Mouse (Mus musculus): Measurements from ENCODE around the gene Atp6v1g1. TPM values are rescaled to one million over a fixed set of nuclear protein-coding genes. Genes with fewer than 3 reads are reported as not detected.

Atp6v1g1 gene
- polyA plus RNA-seq, 1 experiment from 2014 or later: 414 TPM

DNA sequence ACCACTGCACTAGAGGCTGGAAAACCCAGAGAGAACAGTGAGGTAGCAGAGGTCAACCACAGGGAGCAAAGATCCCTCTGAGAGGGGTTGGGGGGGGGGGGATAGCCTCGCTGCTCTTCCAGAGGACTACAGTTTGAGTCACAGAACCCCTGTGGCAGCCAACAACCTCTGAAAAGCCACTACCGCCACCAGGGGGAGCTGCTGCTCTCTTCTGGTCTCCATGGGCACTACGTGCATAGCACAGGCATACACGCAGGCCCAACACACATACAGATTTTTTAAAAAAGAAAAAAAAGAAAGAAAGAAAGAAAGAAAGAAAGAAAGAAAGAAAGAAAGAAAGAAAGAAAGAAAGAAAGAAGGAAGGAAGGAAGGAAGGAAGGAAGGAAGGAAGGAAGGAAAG lies 36.3 kb upstream of the Atp6v1g1 start:
- H3K27ac ChIP-seq (ENCODE audit: low read length): no peak overlapping the region
- no peak for ATAC-seq
- no peak overlapping the region for H3K4me2 ChIP-seq (ENCODE audit: low read length)
- 16% methylated on average over 4 of the region's 4 CpGs for WGBS
- H3K27me3 ChIP-seq (ENCODE audit: control insufficient read depth, insufficient read depth, low read depth, low read length): no peaks in the 10 kb centered on the region
- no peaks in the 10 kb centered on the region for H3K9me3 ChIP-seq (replicated peaks; ENCODE audit: control insufficient read depth, low read length, poor library complexity, severe bottlenecking)
- H3K4me1 ChIP-seq (ENCODE audit: control insufficient read depth, insufficient read depth, low read length): no peaks in the 10 kb centered on the region
- H3K4me3 ChIP-seq (ENCODE audit: low read depth, low read length): no peak overlapping the region
- H3K36me3 ChIP-seq (ENCODE audit: control insufficient read depth, insufficient read depth, low read length): no peaks in the 10 kb centered on the region
- no peak overlapping the region for H3K9ac ChIP-seq (ENCODE audit: low read depth, low read length)

GRCm38 (mm10) chr4:63512921-63513320 lies 31.7 kb upstream of the Atp6v1g1 start:
- Histone ChIP-seq H3K4me3 (ENCODE audit: low read depth, low read length) (no peak overlapping the region), H3K9me3 (replicated peaks; ENCODE audit: control insufficient read depth, low read length, poor library complexity, severe bottlenecking) (no peaks in the 10 kb centered on the region), H3K27ac (ENCODE audit: low read length) (no peak overlapping the region), H3K36me3 (ENCODE audit: control insufficient read depth, insufficient read depth, low read length) (no peaks in the 10 kb centered on the region), H3K4me1 (ENCODE audit: control insufficient read depth, insufficient read depth, low read length) (no peaks in the 10 kb centered on the region), H3K9ac (ENCODE audit: low read depth, low read length) (no peak overlapping the region), H3K27me3 (ENCODE audit: control insufficient read depth, insufficient read depth, low read depth, low read length) (no peaks in the 10 kb centered on the region), H3K4me2 (ENCODE audit: low read length) (no peak overlapping the region)
- no peak for ATAC-seq
- 85% methylated on average over 2 of the region's 2 CpGs for WGBS

DNA sequence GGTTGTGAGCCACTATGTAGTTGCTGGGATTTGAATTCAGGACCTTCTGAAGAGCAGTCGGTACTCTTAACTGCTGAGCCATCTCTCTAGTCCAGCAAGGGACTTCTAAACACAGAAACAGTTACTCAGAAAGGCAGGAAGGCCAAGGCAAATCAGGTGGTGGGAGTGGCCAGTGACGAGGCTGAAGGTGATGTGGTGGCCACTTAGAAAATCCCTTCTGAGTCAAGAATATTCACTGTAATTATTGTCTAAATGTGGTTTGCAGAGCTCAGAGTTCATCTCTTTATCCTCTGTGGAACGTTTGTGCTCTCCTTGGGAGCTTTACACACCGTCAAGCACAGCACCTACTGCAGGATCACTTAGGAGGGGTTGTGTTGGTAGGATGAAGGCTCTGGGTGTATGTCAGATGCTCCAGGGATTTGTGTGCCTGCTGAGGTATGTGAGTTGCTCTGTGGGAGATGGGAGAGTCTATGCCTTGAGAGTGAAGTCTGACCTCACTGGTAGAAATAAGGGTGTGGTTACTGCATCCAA lies 30.1 kb upstream of the Atp6v1g1 start:
- WGBS: 64% methylated on average over 4 of the region's 4 CpGs
- H3K4me2 ChIP-seq (ENCODE audit: low read length): no peak overlapping the region
- H3K27me3 ChIP-seq (ENCODE audit: control insufficient read depth, insufficient read depth, low read depth, low read length): no peaks in the 10 kb centered on the region
- no peaks in the 10 kb centered on the region for H3K9me3 ChIP-seq (replicated peaks; ENCODE audit: control insufficient read depth, low read length, poor library complexity, severe bottlenecking)
- H3K27ac ChIP-seq (ENCODE audit: low read length): no peak overlapping the region
- H3K4me1 ChIP-seq (ENCODE audit: control insufficient read depth, insufficient read depth, low read length): no peaks in the 10 kb centered on the region
- no peaks in the 10 kb centered on the region for H3K36me3 ChIP-seq (ENCODE audit: control insufficient read depth, insufficient read depth, low read length)
- H3K4me3 ChIP-seq (ENCODE audit: low read depth, low read length): no peak overlapping the region
- H3K9ac ChIP-seq (ENCODE audit: low read depth, low read length): no peak overlapping the region
- no peak for ATAC-seq

GRCm38 (mm10) chr4:63515021-63515420 lies 29.6 kb upstream of the Atp6v1g1 start:
- H3K27me3 ChIP-seq (ENCODE audit: control insufficient read depth, insufficient read depth, low read depth, low read length): no peaks in the 10 kb centered on the region

DNA sequence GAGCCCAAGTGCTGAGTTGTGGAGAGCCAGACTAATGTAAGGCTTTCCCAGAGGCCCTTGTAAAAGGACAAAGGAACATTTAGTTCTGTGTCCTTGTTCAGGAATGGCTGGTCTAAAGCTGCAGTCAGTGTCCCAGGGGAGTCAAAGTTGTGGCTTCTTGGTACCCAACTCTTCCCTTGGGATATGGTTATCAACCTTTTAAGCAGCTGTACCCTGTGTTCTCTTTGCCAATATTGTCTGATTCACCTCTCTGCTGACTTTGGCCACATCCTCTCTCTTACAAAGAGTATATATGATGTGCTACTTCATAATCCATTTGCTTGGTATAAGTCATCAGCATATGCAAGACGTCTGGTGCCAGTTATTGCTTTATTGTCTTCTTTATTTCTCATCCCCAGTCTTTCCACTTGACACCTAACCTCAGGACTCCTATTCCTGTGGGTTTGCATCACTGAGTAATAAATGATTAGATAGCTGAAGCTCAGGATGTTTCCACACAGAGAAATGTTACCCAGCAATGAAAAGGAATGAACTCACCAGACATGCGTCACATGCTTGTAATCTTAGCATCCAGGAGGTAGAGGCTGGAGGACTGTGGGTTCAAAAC lies 22.7 kb upstream of the Atp6v1g1 start:
- 82% methylated on average over 2 of the region's 2 CpGs for WGBS
- Histone ChIP-seq H3K27me3 (ENCODE audit: control insufficient read depth, insufficient read depth, low read depth, low read length) (no peaks in the 10 kb centered on the region), H3K9ac (ENCODE audit: low read depth, low read length) (no peak overlapping the region), H3K4me1 (ENCODE audit: control insufficient read depth, insufficient read depth, low read length) (0 out of 2 replicates have a peak, but pooled peaks cover 2% of the 10 kb centered on the region), H3K4me3 (ENCODE audit: low read depth, low read length) (no peak overlapping the region), H3K27ac (ENCODE audit: low read length) (no peak overlapping the region), H3K36me3 (ENCODE audit: control insufficient read depth, insufficient read depth, low read length) (no peaks in the 10 kb centered on the region), H3K9me3 (replicated peaks; ENCODE audit: control insufficient read depth, low read length, poor library complexity, severe bottlenecking) (no peaks in the 10 kb centered on the region), H3K4me2 (ENCODE audit: low read length) (no peak overlapping the region)
- ATAC-seq: no peak

More at GRCm38 (mm10) chr4:63515021-63515420, 29.6 kb upstream of the Atp6v1g1 start:
- Histone ChIP-seq H3K4me1 (ENCODE audit: control insufficient read depth, insufficient read depth, low read length) (no peaks in the 10 kb centered on the region), H3K36me3 (ENCODE audit: control insufficient read depth, insufficient read depth, low read length) (no peaks in the 10 kb centered on the region), H3K4me2 (ENCODE audit: low read length) (no peak overlapping the region), H3K9ac (ENCODE audit: low read depth, low read length) (no peak overlapping the region), H3K27ac (ENCODE audit: low read length) (no peak overlapping the region), H3K9me3 (replicated peaks; ENCODE audit: control insufficient read depth, low read length, poor library complexity, severe bottlenecking) (no peaks in the 10 kb centered on the region), H3K4me3 (ENCODE audit: low read depth, low read length) (no peak overlapping the region)
- no peak for ATAC-seq
- WGBS: 85% methylated on average over 5 of the region's 5 CpGs

DNA sequence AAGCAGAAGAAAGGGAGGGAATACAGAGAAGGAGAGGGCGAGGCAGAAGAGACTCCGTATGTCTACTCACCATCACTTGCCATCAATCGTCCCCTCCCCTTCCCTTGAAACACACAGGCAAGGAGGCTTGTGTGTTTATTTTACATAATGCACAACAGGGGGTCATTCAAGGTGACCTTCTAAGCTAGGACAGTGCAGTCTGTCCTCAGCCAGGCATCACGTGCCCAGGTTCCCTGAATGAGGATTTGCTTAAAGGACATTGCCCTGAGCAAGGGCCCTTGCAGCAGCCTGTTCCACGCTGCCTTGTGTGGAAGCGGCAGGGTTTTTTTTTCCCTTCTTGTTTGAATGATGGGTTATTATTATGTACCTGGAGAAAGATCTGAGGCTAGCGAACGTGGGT lies 19.1 kb upstream of the Atp6v1g1 start:
- no peaks in the 10 kb centered on the region for H3K27me3 ChIP-seq (ENCODE audit: control insufficient read depth, insufficient read depth, low read depth, low read length)
- peak; percentile 66 for ATAC-seq
- H3K36me3 ChIP-seq (ENCODE audit: control insufficient read depth, insufficient read depth, low read length): no peaks in the 10 kb centered on the region
- H3K4me3 ChIP-seq (ENCODE audit: low read depth, low read length): no peak overlapping the region
- H3K9ac ChIP-seq (ENCODE audit: low read depth, low read length): no peak overlapping the region
- 0 out of 2 replicates have a peak, but pooled peaks cover 2% of the 10 kb centered on the region for H3K4me1 ChIP-seq (ENCODE audit: control insufficient read depth, insufficient read depth, low read length)
- 68% methylated on average over 8 of the region's 8 CpGs for WGBS
- no peaks in the 10 kb centered on the region for H3K9me3 ChIP-seq (replicated peaks; ENCODE audit: control insufficient read depth, low read length, poor library complexity, severe bottlenecking)
- no peak overlapping the region for H3K4me2 ChIP-seq (ENCODE audit: low read length)
- H3K27ac ChIP-seq (ENCODE audit: low read length): 0 out of 2 replicates have a peak overlapping the region, but pooled peaks have one; percentile 15

GRCm38 (mm10) chr4:63528946-63529345 lies 15.6 kb upstream of the Atp6v1g1 start:
- Histone ChIP-seq H3K9me3 (replicated peaks; ENCODE audit: control insufficient read depth, low read length, poor library complexity, severe bottlenecking) (no peaks in the 10 kb centered on the region), H3K4me2 (ENCODE audit: low read length) (no peak overlapping the region), H3K4me1 (ENCODE audit: control insufficient read depth, insufficient read depth, low read length) (0 out of 2 replicates have a peak, but pooled peaks cover 2% of the 10 kb centered on the region), H3K4me3 (ENCODE audit: low read depth, low read length) (no peak overlapping the region), H3K27ac (ENCODE audit: low read length) (no peak overlapping the region), H3K36me3 (ENCODE audit: control insufficient read depth, insufficient read depth, low read length) (no peaks in the 10 kb centered on the region), H3K9ac (ENCODE audit: low read depth, low read length) (no peak overlapping the region), H3K27me3 (ENCODE audit: control insufficient read depth, insufficient read depth, low read depth, low read length) (no peaks in the 10 kb centered on the region)
- WGBS: 74% methylated on average over 6 of the region's 6 CpGs
- ATAC-seq: no peak; the same call in 1 of the 2 replicates

GRCm38 (mm10) chr4:63530409-63530808 lies 14.2 kb upstream of the Atp6v1g1 start:
- Histone ChIP-seq H3K4me1 (ENCODE audit: control insufficient read depth, insufficient read depth, low read length) (0 out of 2 replicates have a peak, but pooled peaks cover 2% of the 10 kb centered on the region), H3K9me3 (replicated peaks; ENCODE audit: control insufficient read depth, low read length, poor library complexity, severe bottlenecking) (no peaks in the 10 kb centered on the region), H3K36me3 (ENCODE audit: control insufficient read depth, insufficient read depth, low read length) (no peaks in the 10 kb centered on the region), H3K4me3 (ENCODE audit: low read depth, low read length) (no peak overlapping the region), H3K27me3 (ENCODE audit: control insufficient read depth, insufficient read depth, low read depth, low read length) (no peaks in the 10 kb centered on the region), H3K9ac (ENCODE audit: low read depth, low read length) (no peak overlapping the region), H3K27ac (ENCODE audit: low read length) (no peak overlapping the region), H3K4me2 (ENCODE audit: low read length) (no peak overlapping the region)
- no peak for ATAC-seq
- WGBS: 91% methylated on average over 7 of the region's 7 CpGs

DNA sequence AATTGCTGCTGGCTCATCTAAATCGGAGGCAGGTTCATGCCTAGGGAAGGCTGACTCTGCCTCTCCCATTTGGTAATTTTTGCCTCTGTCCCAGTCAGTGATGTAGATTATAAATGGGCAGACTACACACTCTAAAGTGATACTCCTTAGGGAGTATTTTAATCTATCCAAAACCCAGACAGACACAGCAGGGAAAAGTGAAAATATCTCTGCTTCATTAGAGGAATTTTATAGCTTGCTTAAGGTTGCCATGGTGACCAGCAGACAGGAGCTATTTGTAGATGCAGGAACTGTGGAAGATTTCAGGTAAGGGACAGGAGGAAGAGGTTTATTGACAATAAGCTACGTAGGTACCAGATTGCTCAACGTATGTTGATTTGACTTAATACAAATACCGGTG lies 7.0 kb upstream of the Atp6v1g1 start:
- peak; percentile 55 for ATAC-seq
- no peaks in the 10 kb centered on the region for H3K27me3 ChIP-seq (ENCODE audit: control insufficient read depth, insufficient read depth, low read depth, low read length)
- H3K4me3 ChIP-seq (ENCODE audit: low read depth, low read length): no peak overlapping the region
- H3K27ac ChIP-seq (ENCODE audit: low read length): 0 out of 2 replicates have a peak overlapping the region, but pooled peaks have one; percentile 45
- H3K9ac ChIP-seq (ENCODE audit: low read depth, low read length): no peak overlapping the region
- peaks cover 7% of the 10 kb centered on the region; the same call in 1 of the 2 replicates for H3K4me1 ChIP-seq (ENCODE audit: control insufficient read depth, insufficient read depth, low read length)
- 64% methylated on average over 4 of the region's 4 CpGs for WGBS
- H3K4me2 ChIP-seq (ENCODE audit: low read length): no peak overlapping the region
- no peaks in the 10 kb centered on the region for H3K36me3 ChIP-seq (ENCODE audit: control insufficient read depth, insufficient read depth, low read length)
- H3K9me3 ChIP-seq (replicated peaks; ENCODE audit: control insufficient read depth, low read length, poor library complexity, severe bottlenecking): no peaks in the 10 kb centered on the region

All from midbrain, embryonic 16.5 days (tissue).